Mouse (Mus musculus) embryonic facial prominence, embryonic 11.5 days (tissue): ENCODE measurements around the gene Dna2. TPM values are rescaled to one million over a fixed set of nuclear protein-coding genes. Genes with fewer than 3 reads are reported as not detected.

Experiments used
- polyA plus RNA-seq: library from polyadenylated mRNA; unstranded; fragments of >200 nt; fragmentation: Nextera tagmentation; extraction: Ambion mirVana; gene quantifications from 2 replicates; pipeline ENCODE4 v1.2.1, GENCODE M21; 2014

Dna2 gene
- polyA plus RNA-seq, 1 experiment from 2014 or later: 29.1 TPM

Other genes starting within 250 kb of the Dna2 start
- 2.7 and 3.1 TPM in 2 replicates for gene Stox1, start 220.9 kb upstream of the Dna2 start, polyA plus RNA-seq
- 145 and 158 TPM in 2 replicates for gene Ccar1, start 154.7 kb upstream of the Dna2 start, polyA plus RNA-seq
- gene Tet1, start 38.0 kb upstream of the Dna2 start, polyA plus RNA-seq: 27.4 and 30.3 TPM in 2 replicates
- 9.4 and 10.7 TPM in 2 replicates for gene Slc25a16, start 26.4 kb upstream of the Dna2 start, polyA plus RNA-seq
- 19.8 and 20.3 TPM in 2 replicates for gene Rufy2, start 33.2 kb downstream of the Dna2 start, polyA plus RNA-seq
- gene Hnrnph3, start 77.2 kb downstream of the Dna2 start, polyA plus RNA-seq: 113 and 125 TPM in 2 replicates
- gene Pbld2, start 77.3 kb downstream of the Dna2 start, polyA plus RNA-seq: 0.84 and 1.1 TPM in 2 replicates
- gene Pbld1, start 113.1 kb downstream of the Dna2 start, polyA plus RNA-seq: 0.74 and 0.98 TPM in 2 replicates
- 1.3 and 3.8 TPM in 2 replicates for gene Atoh7, start 152.6 kb downstream of the Dna2 start, polyA plus RNA-seq